Mouse (Mus musculus) megakaryocyte, embryonic 14.5 days (primary cell): Measurements from ENCODE around the gene Myef2.

Source experiments
- FLI1 ChIP-seq: IDR thresholded peaks from 2 replicates; pipeline ENCODE4 v1.6.1; 2012; ENCODE audit warnings: low read length, inconsistent platforms, mixed read lengths
- GATA1 ChIP-seq: IDR thresholded peaks from 3 replicates; pipeline ENCODE4 v1.6.1; 2012; ENCODE audit warnings: mixed read lengths, low read length, inconsistent platforms, borderline replicate concordance

- no peak for TF ChIP-seq GATA1
- no peak for TF ChIP-seq FLI1
These were observed at the start of gene Myef2 for GRCm38 (mm10) chr2:125123477-125123852.
